Mouse (Mus musculus): ENCODE results near the gene Cmtr1.
A peak's percentile ranks its signal among the peaks of the same experiment; 100 is the strongest.
"Not testable (repeated sequence)": the region's sequence is repeated elsewhere in the genome, so short reads cannot be mapped to it uniquely, and the experiment has no call there.

Cmtr1 gene

GRCm38 (mm10) chr17:29704781-29705180 is 44.4 kb downstream of the Cmtr1 start:
- peak; percentile 52 for DNase-seq (ENCODE audit: low read depth)

- DNase-seq (ENCODE audit: low read depth), result no peak
Observed at GRCm38 (mm10) chr17:29705881-29706280, 45.5 kb downstream of the Cmtr1 start.

- DNase-seq (ENCODE audit: low read depth), result no peak
Observed at GRCm38 (mm10) chr17:29706981-29707545, 46.7 kb downstream of the Cmtr1 start.

- DNase-seq (ENCODE audit: low read depth), result no peak
Observed at GRCm38 (mm10) chr17:29708783-29709182, 48.4 kb downstream of the Cmtr1 start.

GRCm38 (mm10) chr17:29710562-29711044 is 50.2 kb downstream of the Cmtr1 start:
- no peak for DNase-seq (ENCODE audit: low read depth)

GRCm38 (mm10) chr17:29711076-29711744 is 50.8 kb downstream of the Cmtr1 start:
- DNase-seq (ENCODE audit: low read depth), result no peak

GRCm38 (mm10) chr17:29711745-29712431 is 51.5 kb downstream of the Cmtr1 start:
- no peak for DNase-seq (ENCODE audit: low read depth)

GRCm38 (mm10) chr17:29712565-29712964 is 52.2 kb downstream of the Cmtr1 start:
- no peak for DNase-seq (ENCODE audit: low read depth)

GRCm38 (mm10) chr17:29713734-29714133 is 53.3 kb downstream of the Cmtr1 start:
- not testable (repeated sequence) for DNase-seq (ENCODE audit: low read depth)

GRCm38 (mm10) chr17:29716732-29717445 is 56.5 kb downstream of the Cmtr1 start, which contains the start of gene Ccdc167:
TSS of gene Ccdc167 (minus strand) at chr17:29717044.
- peak; percentile 98 for DNase-seq (ENCODE audit: low read depth)

GRCm38 (mm10) chr17:29718660-29719059 is 58.3 kb downstream of the Cmtr1 start:
- DNase-seq (ENCODE audit: low read depth), result no peak

GRCm38 (mm10) chr17:29719628-29720575 is 59.5 kb downstream of the Cmtr1 start:
- no peak for DNase-seq (ENCODE audit: low read depth)

GRCm38 (mm10) chr17:29720755-29721365 is 60.5 kb downstream of the Cmtr1 start:
- no peak for DNase-seq (ENCODE audit: low read depth)

GRCm38 (mm10) chr17:29724610-29725009 is 64.2 kb downstream of the Cmtr1 start:
- no peak for DNase-seq (ENCODE audit: low read depth)

- no peak for DNase-seq (ENCODE audit: low read depth)
Observed at GRCm38 (mm10) chr17:29725027-29725620, 64.7 kb downstream of the Cmtr1 start.

- peak; percentile 48 for DNase-seq (ENCODE audit: low read depth)
Observed at GRCm38 (mm10) chr17:29728082-29728481, 67.7 kb downstream of the Cmtr1 start.

- DNase-seq (ENCODE audit: low read depth), result no peak
Observed at GRCm38 (mm10) chr17:29730510-29731265, 70.3 kb downstream of the Cmtr1 start.

- DNase-seq (ENCODE audit: low read depth), result no peak
Observed at GRCm38 (mm10) chr17:29731266-29731952, 71.0 kb downstream of the Cmtr1 start.

GRCm38 (mm10) chr17:29731953-29732325 is 71.5 kb downstream of the Cmtr1 start:
- DNase-seq (ENCODE audit: low read depth), result no peak
